Mouse (Mus musculus) left cerebral cortex, postnatal 25 days (tissue): ENCODE measurements around the gene Hnf4a. TPM values are rescaled to one million over a fixed set of nuclear protein-coding genes. Genes with fewer than 3 reads are reported as not detected.

Experiments used
- DNase-seq, 2 experiments: peaks; one replicate each; pipeline ENCODE4 v3.0.0; 2022; ENCODE audit warnings: low spot score in 2 of 2, mixed read lengths in 1 of 2
- intact Hi-C: fragments of 180-260 bp; cut with DNase I; formaldehyde crosslinking; loops from one replicate; pipeline ENCODE4 v1.15.1; 2025
- total RNA-seq, 2 experiments: library from RNA; stranded (reverse); gene quantifications; 2 replicates each; pipeline ENCODE4 v1.2.3; 2021

Hnf4a gene
- total RNA-seq, 2 experiments from 2014 or later: not detected

GRCm38 (mm10) chr2:163489725-163490291 is 16.8 kb upstream of the Hnf4a start:
- DNase-seq: no peak
- intact Hi-C loops: no loop called here

GRCm38 (mm10) chr2:163490656-163491055 is 16.0 kb upstream of the Hnf4a start:
- no peak for DNase-seq
- intact Hi-C loops: no loop called here

GRCm38 (mm10) chr2:163491351-163491750 is 15.3 kb upstream of the Hnf4a start:
- peak in 1 of 2 experiments; percentile 29 for DNase-seq
- intact Hi-C loops: no loop called here

- intact Hi-C loops: no loop called here
- DNase-seq: no peak
These were observed 14.6 kb upstream of the Hnf4a start, which contains the start of gene R3hdml for GRCm38 (mm10) chr2:163492018-163492417. Gene R3hdml, plus strand, starts transcription at chr2:163492318.

GRCm38 (mm10) chr2:163493031-163493430 is 13.6 kb upstream of the Hnf4a start:
- intact Hi-C loops: no loop called here
- no peak for DNase-seq

GRCm38 (mm10) chr2:163493976-163494375 is 12.6 kb upstream of the Hnf4a start:
- DNase-seq: no peak
- intact Hi-C loops: no loop called here

- no peak for DNase-seq
- intact Hi-C loops: no loop called here
These were observed 12.2 kb upstream of the Hnf4a start for GRCm38 (mm10) chr2:163494456-163494855.

- no peak for DNase-seq
- intact Hi-C loops: no loop called here
These were observed 4.4 kb upstream of the Hnf4a start for GRCm38 (mm10) chr2:163502219-163502618.

GRCm38 (mm10) chr2:163503191-163503590 is 3.4 kb upstream of the Hnf4a start:
- DNase-seq: no peak
- intact Hi-C loops: no loop called here

GRCm38 (mm10) chr2:163525761-163526243 is 19.2 kb downstream of the Hnf4a start:
- intact Hi-C loops: no loop called here
- DNase-seq: no peak

GRCm38 (mm10) chr2:163527497-163527896 is 20.9 kb downstream of the Hnf4a start:
- intact Hi-C loops: no loop called here
- no peak for DNase-seq

GRCm38 (mm10) chr2:163530418-163530817 is 23.8 kb downstream of the Hnf4a start:
- DNase-seq: no peak
- intact Hi-C loops: loop anchor here (10.0 kb wide), 3 partner anchors 194 to 294 kb away; partner anchors contain the start of gene Ccn5

- DNase-seq: peak; percentile 64 to 77
- intact Hi-C loops: loop anchor here (10.0 kb wide), 3 partner anchors 193 to 293 kb away; partner anchors contain the start of gene Ccn5
These were observed 25.3 kb downstream of the Hnf4a start for GRCm38 (mm10) chr2:163531917-163532316.

GRCm38 (mm10) chr2:163533226-163533625 is 26.6 kb downstream of the Hnf4a start:
- intact Hi-C loops: loop anchor here (10.0 kb wide), 3 partner anchors 192 to 292 kb away; partner anchors contain the start of gene Ccn5
- DNase-seq: no peak

- intact Hi-C loops: loop anchor here (1.0 to 10.0 kb wide), 4 partner anchors 59 to 290 kb away; partner anchors contain the start of gene Ccn5
These were observed 28.4 kb downstream of the Hnf4a start for GRCm38 (mm10) chr2:163534958-163535524.

GRCm38 (mm10) chr2:163537443-163537842 is 30.8 kb downstream of the Hnf4a start:
- intact Hi-C loops: loop anchor here (10.0 kb wide), 3 partner anchors 187 to 287 kb away; partner anchors contain the start of gene Ccn5

More at GRCm38 (mm10) chr2:163534958-163535524, 28.4 kb downstream of the Hnf4a start:
- peak; percentile 89 to 94 for DNase-seq

GRCm38 (mm10) chr2:163538410-163538809 is 31.8 kb downstream of the Hnf4a start:
- peak in 1 of 2 experiments; percentile 53 for DNase-seq
- intact Hi-C loops: loop anchor here (10.0 kb wide), 3 partner anchors 186 to 286 kb away; partner anchors contain the start of gene Ccn5

More at GRCm38 (mm10) chr2:163537443-163537842, 30.8 kb downstream of the Hnf4a start:
- DNase-seq: no peak

- intact Hi-C loops: loop anchor here (10.0 kb wide), 3 partner anchors 185 to 285 kb away; partner anchors contain the start of gene Ccn5
- no peak for DNase-seq
These were observed 32.9 kb downstream of the Hnf4a start for GRCm38 (mm10) chr2:163539321-163540040.

GRCm38 (mm10) chr2:163540231-163541117 is 33.9 kb downstream of the Hnf4a start:
- intact Hi-C loops: no loop called here
- DNase-seq: no peak
